Mouse (Mus musculus) liver, embryonic 14.5 days (tissue): ENCODE measurements around the gene Tomm7. TPM values are rescaled to one million over a fixed set of nuclear protein-coding genes. Genes with fewer than 3 reads are reported as not detected.
"Not testable (repeated sequence)": the region's sequence is repeated elsewhere in the genome, so short reads cannot be mapped to it uniquely, and the experiment has no call there.

Experiments
- ATAC-seq: fragments of 200-750 bp; cut with Nextera tagmentation; 2 replicates; pipeline ENCODE4 v1.8.0; 2017; ENCODE audit warnings: moderate number of reproducible peaks, mild to moderate bottlenecking, moderate library complexity; ENCODE audit not compliant: insufficient read depth
- DNase-seq, 3 experiments: peaks; one replicate each; pipeline ENCODE4 v3.0.0-alpha.2; 2012 to 2013; ENCODE audit warnings: low read depth in 3 of 3, low spot score in 3 of 3
- H3K27ac ChIP-seq: fragments of 300-500 bp; sonication (generic); 2 replicates; pipeline ENCODE4 v1.5.1; 2014; ENCODE audit warnings: moderate library complexity, mild to moderate bottlenecking, control low read depth, inconsistent platforms
- H3K27me3 ChIP-seq: fragments of 300-500 bp; sonication (generic); 2 replicates; pipeline ENCODE4 v1.6.1; 2014; ENCODE audit warnings: mild to moderate bottlenecking, low read length, moderate library complexity; ENCODE audit not compliant: control insufficient read depth, insufficient read depth
- H3K36me3 ChIP-seq: fragments of 300-500 bp; sonication (generic); replicated peaks from 2 replicates; pipeline ENCODE4 v1.6.1; 2014; ENCODE audit warnings: low read depth; ENCODE audit not compliant: control insufficient read depth, insufficient read depth
- H3K4me1 ChIP-seq, 2 experiments: fragments of 200-500 bp in 1 of 2; fragments of 300-500 bp in 1 of 2; sonication (generic) in 1 of 2; replicated peaks; 2 replicates each; pipeline ENCODE4 v1.6.1; 2012 to 2014; ENCODE audit warnings: antibody characterized with exemption in 1 of 2, inconsistent platforms in 1 of 2, low read length in 1 of 2; ENCODE audit not compliant: control insufficient read depth in 2 of 2, insufficient read depth in 2 of 2
- H3K4me2 ChIP-seq: fragments of 300-500 bp; sonication (generic); 2 replicates; pipeline ENCODE4 v1.6.1; 2014; ENCODE audit warnings: low read depth, mild to moderate bottlenecking, control low read depth, moderate library complexity
- H3K4me3 ChIP-seq, 2 experiments: fragments of 200-500 bp in 1 of 2; fragments of 300-500 bp in 1 of 2; sonication (generic) in 1 of 2; 2 replicates each; pipeline ENCODE4 v1.5.1; 2012 to 2014; ENCODE audit warnings: low read depth in 2 of 2, low read length in 2 of 2, mild to moderate bottlenecking in 2 of 2, control low read depth in 1 of 2, inconsistent platforms in 1 of 2, moderate library complexity in 1 of 2; ENCODE audit not compliant: insufficient read depth in 1 of 2
- H3K9ac ChIP-seq: fragments of 300-500 bp; sonication (generic); replicated peaks from 2 replicates; pipeline ENCODE4 v1.6.1; 2014; ENCODE audit warnings: mild to moderate bottlenecking, control low read depth, moderate library complexity
- H3K9me3 ChIP-seq: fragments of 300-500 bp; sonication (generic); 2 replicates; pipeline ENCODE4 v1.6.1; 2016; ENCODE audit warnings: low read length, mixed read lengths; ENCODE audit not compliant: control insufficient read depth
- CTCF ChIP-seq: IDR thresholded peaks from 2 replicates; pipeline ENCODE4 v1.5.1; 2016; ENCODE audit warnings: antibody characterized with exemption, low read depth, control low read depth
- EP300 ChIP-seq: IDR thresholded peaks from 2 replicates; pipeline ENCODE4 v1.6.1; 2016; ENCODE audit warnings: antibody characterized with exemption, low read depth
- WGBS: fragments of 180-500 bp; shearing (Covaris S2); extraction: QIAGEN DNeasy Blood & Tissue Kit; methylation state at CpG from one replicate; pipeline ENCODE4 v1.1.7; 2014; ENCODE audit not compliant: insufficient replicate concordance; 5-methylcytosine and 5-hydroxymethylcytosine counted together
- polyA plus RNA-seq, 2 experiments: library from polyadenylated mRNA; depleted of rRNA in 1 of 2; stranded (reverse) in 1 of 2; unstranded in 1 of 2; fragments of >200 nt; fragmentation: Nextera tagmentation in 1 of 2; extraction: Ambion mirVana in 1 of 2; gene quantifications; 2 replicates each; pipeline versions ENCODE4 v1.2.1 to v1.2.3; 2012 to 2014

Tomm7 gene
- polyA plus RNA-seq, 2 experiments = 58.7 to 82.8 TPM

DNA sequence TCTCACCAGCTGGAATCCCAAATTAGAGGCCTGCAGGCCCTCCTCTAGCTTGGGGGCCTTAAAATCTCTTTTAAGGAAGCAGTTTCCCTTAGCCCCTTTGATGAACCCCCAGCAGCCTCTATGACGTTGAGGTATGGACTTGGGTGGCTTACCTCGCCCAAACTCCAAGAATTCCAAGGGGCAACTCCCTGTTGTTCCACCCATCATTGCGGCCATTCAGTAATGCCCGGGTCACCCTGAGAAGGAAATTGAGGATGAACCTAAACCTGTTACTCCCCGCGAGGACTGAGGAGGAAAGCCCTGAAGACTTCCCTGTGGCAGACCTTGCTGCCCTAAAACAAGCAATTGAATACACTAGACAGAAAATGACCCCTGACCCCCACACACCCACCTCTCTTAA is 11.5 kb upstream of the Tomm7 start:
- DNase-seq = no peak
- peaks cover 38% of the 10 kb centered on the region for H3K36me3 ChIP-seq
- H3K9me3 ChIP-seq = no peaks in the 10 kb centered on the region
- no peak overlapping the region for H3K9ac ChIP-seq
- H3K4me2 ChIP-seq = no peak overlapping the region
- TF ChIP-seq CTCF = no peak
- TF ChIP-seq EP300 = no peak
- no peaks in the 10 kb centered on the region for H3K4me1 ChIP-seq
- ATAC-seq = no peak
- 75% methylated on average over 6 of the region's 6 CpGs for WGBS
- H3K4me3 ChIP-seq = no peak overlapping the region
- no peak overlapping the region for H3K27ac ChIP-seq
- H3K27me3 ChIP-seq = no peaks in the 10 kb centered on the region

DNA sequence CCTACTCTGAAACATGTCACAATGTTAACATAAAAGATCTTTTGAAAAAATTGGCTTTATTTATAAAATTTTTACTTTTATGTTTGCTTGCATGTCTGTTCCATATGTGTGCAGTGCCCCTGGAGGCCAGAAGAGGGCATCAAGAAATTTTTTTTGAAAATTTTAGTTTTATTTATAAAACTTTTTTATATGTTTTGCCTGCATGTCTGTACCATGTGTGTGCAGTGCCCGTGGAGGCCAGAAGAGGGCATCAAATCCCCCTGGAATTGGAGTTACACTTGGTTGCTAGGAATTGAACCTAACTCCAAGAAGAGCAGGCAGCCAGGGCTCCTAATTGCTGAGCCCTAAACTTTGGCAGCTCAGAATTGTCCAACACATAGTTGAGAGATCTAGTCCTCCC is 9.0 kb upstream of the Tomm7 start:
- not testable (repeated sequence) for H3K4me3 ChIP-seq, DNase-seq, ATAC-seq, H3K9me3 ChIP-seq, H3K4me2 ChIP-seq, H3K27me3 ChIP-seq, H3K27ac ChIP-seq, H3K4me1 ChIP-seq, H3K9ac ChIP-seq
- peaks cover 38% of the 10 kb centered on the region for H3K36me3 ChIP-seq
- TF ChIP-seq CTCF = peak; percentile 49
- 50% methylated on average over 1 of the region's 1 CpGs for WGBS

DNA sequence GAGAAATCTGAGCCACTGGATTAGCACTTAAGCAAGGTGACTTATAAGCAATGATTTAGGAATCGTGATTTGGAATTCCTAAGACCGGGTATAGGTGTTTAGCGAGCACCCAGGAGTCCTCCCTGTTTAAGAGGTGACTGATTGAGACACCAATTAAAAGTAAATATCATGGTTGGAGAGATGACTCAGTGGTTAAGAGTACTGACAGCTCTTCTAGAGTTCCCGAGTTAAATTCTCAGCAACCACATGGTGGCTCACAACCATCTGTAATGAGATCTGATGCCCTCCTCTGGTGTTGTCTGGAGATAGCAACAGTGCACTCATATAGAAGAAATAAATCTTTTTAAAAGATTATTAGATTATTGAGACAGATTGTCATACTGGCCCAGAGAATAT is 7.2 kb upstream of the Tomm7 start:
- Histone ChIP-seq H3K27ac (peak overlapping the region; percentile 63), H3K4me2 (peak overlapping the region; percentile 93), H3K4me3 (peak overlapping the region; percentile 91 to 93), H3K36me3 (peaks cover 36% of the 10 kb centered on the region), H3K9ac (peak overlapping the region; percentile 91)
- DNase-seq, H3K27me3 ChIP-seq, H3K9me3 ChIP-seq, ATAC-seq, H3K4me1 ChIP-seq: not testable (repeated sequence)
- WGBS = 7% methylated on average over 4 of the region's 4 CpGs
- peak; percentile 22; the same call in 1 of the 2 replicates for TF ChIP-seq CTCF

DNA sequence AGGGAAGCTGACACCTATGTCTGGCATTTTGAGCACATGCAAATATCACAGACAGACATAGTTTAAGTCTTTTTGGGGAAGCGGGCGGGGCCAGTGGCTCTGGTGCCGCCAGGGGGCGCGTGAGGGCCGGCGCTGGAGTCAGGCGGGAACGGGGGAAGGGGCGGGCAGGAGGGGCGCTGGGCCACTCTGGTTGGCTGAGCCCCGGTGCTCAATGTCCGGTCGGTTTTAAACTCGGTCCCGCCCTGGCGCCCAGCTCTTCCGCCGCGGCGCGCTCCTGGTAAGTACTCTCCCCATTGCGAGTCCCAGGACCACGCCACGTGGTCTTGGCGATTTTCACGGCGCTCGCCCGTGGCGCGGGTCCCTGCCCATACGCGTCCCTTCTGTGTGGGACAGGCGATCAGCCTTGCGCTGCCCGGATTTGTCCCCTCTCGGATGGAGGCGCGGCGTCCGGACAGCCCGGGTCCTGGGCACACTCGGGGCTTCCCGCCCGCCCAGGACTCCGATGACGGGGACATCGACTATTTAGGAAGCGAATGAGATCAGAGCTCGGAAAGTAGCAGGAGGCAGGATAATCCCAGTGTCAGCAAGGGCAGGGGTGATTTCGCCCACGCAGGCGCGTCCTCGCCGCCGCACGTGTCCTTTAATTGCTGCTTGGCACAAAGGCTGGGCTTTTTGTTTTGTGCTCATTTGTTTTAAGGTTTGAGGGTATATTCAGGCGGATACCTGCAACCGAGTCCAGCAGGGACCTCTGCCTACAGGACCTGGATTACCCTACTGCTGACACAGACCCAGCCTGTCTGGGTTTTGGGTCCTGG is 6.6 kb upstream of the Tomm7 start:
- under 1% methylated on average over 61 of the region's 61 CpGs for WGBS

DNA sequence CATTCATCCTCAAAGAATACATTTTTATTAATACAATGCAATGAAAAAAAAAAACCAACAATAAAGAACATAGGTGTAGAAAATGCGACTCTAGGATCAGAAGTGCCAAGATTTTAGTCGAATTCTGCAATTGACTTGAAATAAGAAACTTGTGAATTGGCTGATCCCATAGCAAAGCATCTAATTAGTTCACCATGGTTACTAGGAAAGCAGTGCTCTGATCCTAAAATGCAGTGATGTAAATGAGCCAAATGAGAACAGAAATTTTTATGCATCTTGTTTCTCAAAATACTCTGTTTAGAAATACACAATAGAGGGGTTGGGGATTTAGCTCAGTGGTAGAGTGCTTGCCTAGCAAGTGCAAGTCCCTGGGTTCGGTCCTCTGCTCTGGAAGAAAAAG is 1.2 kb upstream of the Tomm7 start:
- Histone ChIP-seq H3K36me3 (no peaks in the 10 kb centered on the region), H3K27ac (no peak overlapping the region), H3K4me3 (no peak overlapping the region), H3K27me3 (no peaks in the 10 kb centered on the region), H3K4me1 (peaks cover 8 to 13% of the 10 kb centered on the region in 2 experiments), H3K9ac (no peak overlapping the region), H3K9me3 (no peaks in the 10 kb centered on the region), H3K4me2 (peak overlapping the region; percentile 70)
- no peak for ATAC-seq
- TF ChIP-seq EP300 = no peak
- TF ChIP-seq CTCF = no peak
- DNase-seq = no peak
- WGBS = 71% methylated on average over 3 of the region's 3 CpGs

More for the DNA sequence above, 6.6 kb upstream of the Tomm7 start:
- H3K27me3 ChIP-seq = no peaks in the 10 kb centered on the region
- ATAC-seq = peak; percentile 92
- H3K4me1 ChIP-seq = no peaks in the 10 kb centered on the region
- peak; percentile 68 to 70 (median 70) for DNase-seq
- peak overlapping the region; percentile 93 for H3K4me2 ChIP-seq
- peak overlapping the region; percentile 91 for H3K9ac ChIP-seq
- H3K4me3 ChIP-seq = peak overlapping the region; percentile 91 to 93
- TF ChIP-seq CTCF (peak; percentile 88), EP300 (no peak)
- H3K27ac ChIP-seq = peak overlapping the region; percentile 63
- peaks cover 34% of the 10 kb centered on the region for H3K36me3 ChIP-seq
- H3K9me3 ChIP-seq = no peaks in the 10 kb centered on the region
